Mouse (Mus musculus) myocyte (in vitro differentiated cells): ENCODE measurements around the gene Olfr311. TPM values are rescaled to one million over a fixed set of nuclear protein-coding genes. Genes with fewer than 3 reads are reported as not detected.
"Not testable (repeated sequence)": the region's sequence is repeated elsewhere in the genome, so short reads cannot be mapped to it uniquely, and the experiment has no call there.

Source experiments
- H3K27me3 ChIP-seq: one replicate; pipeline ENCODE4 v1.6.1; 2011; ENCODE audit not compliant: control insufficient read depth, insufficient read depth, insufficient read length
- H3K36me3 ChIP-seq: one replicate; pipeline ENCODE4 v1.6.1; 2011; ENCODE audit not compliant: control insufficient read depth, insufficient read depth
- H3K4me2 ChIP-seq: one replicate; pipeline ENCODE4 v1.6.1; 2011; ENCODE audit warnings: low read depth, control low read depth
- H3K4me3 ChIP-seq: one replicate; pipeline ENCODE4 v1.5.1; 2011; ENCODE audit warnings: mild to moderate bottlenecking, control low read depth, moderate library complexity
- H3K79me2 ChIP-seq: one replicate; pipeline ENCODE4 v1.6.1; 2011; ENCODE audit not compliant: control insufficient read depth, insufficient read depth
- H3ac ChIP-seq: one replicate; pipeline ENCODE4 v1.6.1; 2011; ENCODE audit not compliant: control insufficient read depth, insufficient read length
- CEBPB ChIP-seq: IDR thresholded peaks from 2 replicates; pipeline ENCODE4 v1.6.1; 2011; ENCODE audit warnings: mild to moderate bottlenecking, moderate library complexity; ENCODE audit not compliant: poor library complexity, insufficient read depth, severe bottlenecking
- E2F4 ChIP-seq: IDR thresholded peaks from one replicate; pipeline ENCODE4 v1.6.1; 2011; ENCODE audit warnings: mild to moderate bottlenecking, control low read depth, moderate library complexity; ENCODE audit not compliant: insufficient read depth
- MAX ChIP-seq: IDR thresholded peaks from one replicate; pipeline ENCODE4 v1.6.1; 2011; ENCODE audit warnings: low read depth, mild to moderate bottlenecking, control low read depth
- MYOD1 ChIP-seq, 3 experiments: IDR thresholded peaks; one replicate each; pipeline ENCODE4 v1.6.1; 2011; ENCODE audit warnings: control low read depth in 2 of 3, low read depth in 2 of 3, mild to moderate bottlenecking in 2 of 3, moderate library complexity in 1 of 3; ENCODE audit not compliant: insufficient read length in 2 of 3, control insufficient read depth in 1 of 3
- MYOG ChIP-seq, 3 experiments: IDR thresholded peaks; one replicate each; pipeline ENCODE4 v1.6.1; 2011; ENCODE audit warnings: control low read depth in 2 of 3, low read depth in 2 of 3, mild to moderate bottlenecking in 2 of 3; ENCODE audit not compliant: insufficient read length in 2 of 3, control insufficient read depth in 1 of 3, insufficient read depth in 1 of 3
- POLR2A ChIP-seq: IDR thresholded peaks from one replicate; pipeline ENCODE4 v1.6.1; 2011; ENCODE audit warnings: low read depth, mild to moderate bottlenecking, control low read depth, moderate library complexity; ENCODE audit not compliant: insufficient read length
- POLR2AphosphoS2 ChIP-seq: IDR thresholded peaks from one replicate; pipeline ENCODE4 v1.6.1; 2011; ENCODE audit warnings: low read depth, control low read depth; ENCODE audit not compliant: insufficient read length
- REST ChIP-seq: IDR thresholded peaks from one replicate; pipeline ENCODE4 v1.6.1; 2011; ENCODE audit warnings: mild to moderate bottlenecking, control low read depth, moderate library complexity; ENCODE audit not compliant: insufficient read depth, insufficient read length
- SRF ChIP-seq: IDR thresholded peaks from one replicate; pipeline ENCODE4 v1.6.1; 2011; ENCODE audit warnings: low read depth; ENCODE audit not compliant: control insufficient read depth, insufficient read length
- TCF12 ChIP-seq: IDR thresholded peaks from one replicate; pipeline ENCODE4 v1.6.1; 2011; ENCODE audit warnings: mild to moderate bottlenecking, control low read depth; ENCODE audit not compliant: poor library complexity, insufficient read depth, severe bottlenecking
- TCF3 ChIP-seq: IDR thresholded peaks from one replicate; pipeline ENCODE4 v1.6.1; 2011; ENCODE audit warnings: low read depth, control low read depth; ENCODE audit not compliant: insufficient read length
- USF1 ChIP-seq: IDR thresholded peaks from one replicate; pipeline ENCODE4 v1.6.1; 2011; ENCODE audit warnings: low read depth, mild to moderate bottlenecking, control low read depth, moderate library complexity
- polyA plus RNA-seq: library from polyadenylated mRNA; unstranded; fragments of >200 nt; fragmentation: generic; extraction: Trizol; gene quantifications from one replicate; pipeline ENCODE4 v1.2.1, GENCODE M21; 2012; ENCODE audit warnings: missing spikeins

Olfr311 gene
- polyA plus RNA-seq, 1 experiment, result not detected

DNA sequence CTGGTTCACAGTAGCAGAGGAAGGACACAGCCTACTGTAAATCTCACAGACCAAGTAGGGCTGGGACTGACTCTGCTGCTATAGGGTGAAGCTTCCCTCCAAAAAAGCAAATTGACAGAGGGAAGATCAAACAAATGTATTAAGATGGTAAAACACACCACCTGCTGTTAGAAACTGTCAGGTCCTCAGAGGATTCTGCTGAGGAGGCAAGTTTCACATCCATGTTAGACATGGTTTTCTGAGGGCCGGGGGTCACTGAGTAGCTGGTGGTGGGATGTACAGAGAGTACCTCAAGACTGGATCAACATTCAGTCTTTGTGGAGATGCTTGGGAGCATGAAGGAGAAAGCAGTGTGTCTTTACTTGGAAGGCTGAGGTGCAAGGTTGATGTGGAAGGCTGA lies 23.4 kb upstream of the Olfr311 start:
- TF ChIP-seq MAX (no peak), MYOD1 (IDR thresholded peaks at IDR 0.05; ENCODE audit: control insufficient read depth in 1 of 3, insufficient read length in 2 of 3, low read depth in 2 of 3) (no peak), TCF3 (no peak), POLR2A (no peak), USF1 (no peak), REST (no peak), E2F4 (no peak), POLR2AphosphoS2 (no peak), MYOG (IDR thresholded peaks at IDR 0.05; ENCODE audit: control insufficient read depth in 1 of 3, insufficient read depth in 1 of 3, insufficient read length in 2 of 3, low read depth in 2 of 3) (no peak), SRF (no peak), TCF12 (no peak), CEBPB (no peak)
- Histone ChIP-seq H3ac (no peak overlapping the region), H3K4me2 (no peak overlapping the region), H3K79me2 (no peaks in the 10 kb centered on the region), H3K27me3 (no peaks in the 10 kb centered on the region), H3K36me3 (no peaks in the 10 kb centered on the region), H3K4me3 (no peak overlapping the region)

DNA sequence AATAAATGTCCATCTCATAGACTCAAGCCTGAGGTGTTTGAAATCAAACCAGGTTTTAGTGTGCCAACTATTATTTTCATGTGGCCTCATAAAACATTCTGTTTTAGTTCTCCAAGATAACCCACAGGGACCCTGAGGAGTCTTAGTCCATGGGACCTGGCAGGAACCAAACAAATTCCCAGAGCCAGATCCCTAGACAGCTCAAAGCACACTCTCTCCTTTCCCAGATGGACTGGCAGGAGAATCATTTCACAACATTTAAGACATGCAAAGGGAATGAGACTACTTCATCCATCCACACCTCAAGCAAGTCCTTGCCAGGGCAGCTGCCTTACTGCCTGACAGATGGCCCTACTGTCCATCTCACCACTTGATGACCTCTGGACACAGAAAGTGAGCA lies 10.1 kb upstream of the Olfr311 start, which contains the start of gene Olfr312:
Gene Olfr312, plus strand, starts transcription at position 301 of the 400 bp plus-strand sequence.
- H3K36me3 ChIP-seq, H3K79me2 ChIP-seq, H3K27me3 ChIP-seq, H3K4me3 ChIP-seq, H3K4me2 ChIP-seq, H3ac ChIP-seq: not testable (repeated sequence)

DNA sequence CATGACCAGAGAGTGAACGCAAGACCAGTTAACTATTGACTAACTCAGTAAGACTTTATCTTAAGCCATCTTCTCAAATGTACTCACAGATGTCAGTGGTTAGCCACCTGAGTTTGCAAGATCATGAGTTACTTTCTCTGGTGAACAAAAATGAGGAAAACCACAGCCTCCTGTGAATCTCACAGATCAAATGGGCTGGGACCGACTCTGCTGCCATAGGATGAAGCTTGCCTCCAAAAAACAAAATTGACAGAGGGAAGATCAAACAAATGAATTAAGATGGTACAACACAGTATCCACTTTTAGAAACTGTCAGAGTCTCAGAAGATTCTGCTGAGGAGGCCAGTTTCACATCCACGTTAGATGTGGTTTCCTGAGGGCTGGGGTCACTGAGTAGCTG lies 9.3 kb upstream of the Olfr311 start:
- H3K4me3 ChIP-seq, result no peak overlapping the region
- H3ac ChIP-seq, result no peak overlapping the region
- H3K36me3 ChIP-seq, result no peaks in the 10 kb centered on the region
- H3K79me2 ChIP-seq, result no peaks in the 10 kb centered on the region
- TF ChIP-seq MAX (no peak), MYOD1 (IDR thresholded peaks at IDR 0.05; ENCODE audit: control insufficient read depth in 1 of 3, insufficient read length in 2 of 3, low read depth in 2 of 3) (no peak), SRF (no peak), TCF3 (no peak), POLR2AphosphoS2 (no peak), TCF12 (no peak), REST (no peak)
- peaks cover 5% of the 10 kb centered on the region for H3K27me3 ChIP-seq
- H3K4me2 ChIP-seq, result no peak overlapping the region

DNA sequence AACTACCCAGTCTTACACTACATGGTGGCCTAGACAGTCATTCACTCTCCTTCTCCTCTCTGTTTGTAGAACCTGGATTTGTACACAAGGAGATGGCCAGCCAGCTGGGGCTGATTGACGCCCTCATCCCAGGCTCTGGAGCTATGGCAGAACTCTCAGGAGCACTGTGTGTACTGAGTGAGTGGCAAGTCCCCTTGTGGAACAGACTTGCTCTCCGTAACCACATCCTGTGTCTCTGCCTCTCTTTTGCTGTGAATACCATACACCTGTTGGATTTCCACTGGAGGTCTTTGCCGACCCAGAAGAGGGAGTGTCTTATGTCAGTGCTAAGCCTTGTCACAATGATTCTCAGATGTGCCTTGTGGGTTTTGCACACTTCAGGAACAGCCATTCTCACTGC lies 6.5 kb upstream of the Olfr311 start:
- H3K79me2 ChIP-seq, H3K4me2 ChIP-seq, H3K27me3 ChIP-seq: not testable (repeated sequence)

DNA sequence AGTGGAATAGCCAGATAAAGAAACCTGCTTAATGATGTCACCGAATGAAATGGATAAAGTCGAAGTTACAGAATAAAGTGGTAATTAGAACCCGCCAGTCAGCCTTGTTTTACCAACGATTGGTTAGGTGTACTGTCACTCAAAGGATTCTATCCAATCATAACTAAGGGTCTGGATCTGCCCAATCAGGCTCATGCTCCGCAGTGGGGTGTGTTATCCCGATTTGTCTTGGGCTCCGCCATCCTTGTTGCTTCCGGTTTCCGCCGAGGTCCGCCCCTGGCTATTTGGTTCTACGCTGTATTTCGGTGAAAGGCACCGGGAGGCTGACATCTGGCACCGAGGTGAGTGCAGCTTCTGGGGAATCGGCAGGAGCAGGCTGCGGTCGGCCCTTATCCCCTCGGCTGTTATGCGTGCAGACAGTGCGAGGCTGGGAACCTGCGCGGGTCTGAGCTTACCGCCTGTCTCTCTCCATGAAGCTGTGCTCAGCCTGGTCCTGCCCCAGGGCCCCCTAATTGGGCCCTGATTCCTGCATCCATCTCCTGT lies 7.9 kb downstream of the Olfr311 start, which contains the start of gene Gm12258:
Gene Gm12258, plus strand, starts transcription at position 240 of the 543 bp plus-strand sequence.
- peak within 1 kb of the TSS; percentile 65 for H3K4me2 ChIP-seq
- H3K36me3 ChIP-seq, result peaks cover 15% of the 10 kb centered on the region
- H3ac ChIP-seq, result peak within 1 kb of the TSS; percentile 89
- TF ChIP-seq TCF3 (no peak), E2F4 (peak; percentile 22), MYOG (IDR thresholded peaks at IDR 0.05; ENCODE audit: control insufficient read depth in 1 of 3, insufficient read depth in 1 of 3, insufficient read length in 2 of 3, low read depth in 2 of 3) (no peak), POLR2AphosphoS2 (peak; percentile 45), POLR2A (peak; percentile 60), CEBPB (peak; percentile 67), REST (no peak), MAX (no peak), USF1 (no peak), MYOD1 (IDR thresholded peaks at IDR 0.05; ENCODE audit: control insufficient read depth in 1 of 3, insufficient read length in 2 of 3, low read depth in 2 of 3) (no peak), TCF12 (no peak), SRF (no peak)
- H3K4me3 ChIP-seq, result peak within 1 kb of the TSS; percentile 46
- no peaks in the 10 kb centered on the region for H3K27me3 ChIP-seq
- no peaks in the 10 kb centered on the region for H3K79me2 ChIP-seq

More for the DNA sequence above, 6.5 kb upstream of the Olfr311 start:
- not testable (repeated sequence) for H3ac ChIP-seq, H3K36me3 ChIP-seq, H3K4me3 ChIP-seq

DNA sequence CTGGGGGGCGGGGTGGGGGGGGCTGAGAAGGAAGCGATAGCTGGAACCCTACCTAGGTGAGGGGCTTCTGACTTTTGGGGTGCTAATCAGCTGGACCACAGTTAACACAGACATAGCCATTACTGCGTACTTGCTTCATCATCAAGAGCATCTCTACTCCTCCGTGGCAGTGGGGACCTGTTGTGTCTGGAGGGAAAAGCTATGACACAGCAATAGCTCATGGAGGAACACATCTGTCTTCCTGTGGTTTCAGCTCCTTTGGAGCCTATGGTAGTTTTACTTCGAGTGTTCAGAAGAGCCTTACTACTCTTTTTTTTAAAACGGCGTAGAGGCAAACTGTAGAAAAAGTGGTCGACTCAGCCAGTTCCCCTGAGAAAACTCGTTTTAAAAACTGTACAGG lies 8.6 kb downstream of the Olfr311 start:
- Histone ChIP-seq H3K4me2 (peak overlapping the region; percentile 65), H3K79me2 (no peaks in the 10 kb centered on the region), H3ac (peak overlapping the region; percentile 89), H3K27me3 (no peaks in the 10 kb centered on the region), H3K36me3 (peaks cover 15% of the 10 kb centered on the region), H3K4me3 (peak overlapping the region; percentile 46)
- TF ChIP-seq MAX, result no peak
- TF ChIP-seq USF1, result no peak
- TF ChIP-seq SRF, result no peak
- TF ChIP-seq TCF12, result no peak
- no peak for TF ChIP-seq E2F4
- no peak for TF ChIP-seq MYOG (IDR thresholded peaks at IDR 0.05; ENCODE audit: control insufficient read depth in 1 of 3, insufficient read depth in 1 of 3, insufficient read length in 2 of 3, low read depth in 2 of 3)
- TF ChIP-seq REST, result no peak
- no peak for TF ChIP-seq TCF3
- no peak for TF ChIP-seq MYOD1 (IDR thresholded peaks at IDR 0.05; ENCODE audit: control insufficient read depth in 1 of 3, insufficient read length in 2 of 3, low read depth in 2 of 3)
